21 mouse cellular contexts compared by ENCODE assay signal in genomic region chr10:68681233-68681632, GRCm38 (mm10). TPM values are rescaled to one million over a fixed set of nuclear protein-coding genes. Genes with fewer than 3 reads are reported as not detected.
DNase-seq lines count a peak whose midpoint lies in the region; ATAC-seq and TF ChIP-seq lines count a peak whose summit lies in the region.
"Had no signal": no experiment of that assay in that cellular context is flagged by ENCODE, and none has a peak within 500 bp of the region (broad histone marks: within the 10 kb centered on the region; RNA-seq: fewer than 3 reads in every experiment).

No protein-coding gene starts in this region.

- H3K27me3 ChIP-seq in limb, embryonic 11.5 days (ENCODE audit: control insufficient read depth, insufficient read depth, low read length) = no peaks in the 10 kb centered on the region
- H3K27me3 ChIP-seq in limb, embryonic 10.5 days (ENCODE audit: low read depth, poor library complexity, severe bottlenecking) = no peaks in the 10 kb centered on the region
- H3K27me3 ChIP-seq: embryonic facial prominence, embryonic 12.5 days; forebrain, embryonic 15.5 days; heart, embryonic 13.5 days had no signal

- H3K4me2 ChIP-seq in limb, embryonic 11.5 days (ENCODE audit: low read depth, severe bottlenecking) = no peak overlapping the region
- H3K4me2 ChIP-seq: embryonic facial prominence, embryonic 12.5 days; forebrain, embryonic 15.5 days; heart, embryonic 13.5 days had no signal

- DNase-seq in adrenal gland, adult 2 months = peak; percentile 4
- DNase-seq in adrenal gland, postnatal 14 days = no peak
- peak; percentile 54 for DNase-seq in kidney, adult 9 months
- DNase-seq in kidney, adult 18-20 months = no peak
- peak; percentile 9 for DNase-seq in limb, embryonic 11.5 days (ENCODE audit: low spot score)
- DNase-seq in limb, embryonic 10.5 days (ENCODE audit: low spot score) = no peak
- peak; percentile 3 for DNase-seq in lung, postnatal 25 days (ENCODE audit: low spot score)
- no peak for DNase-seq in lung, adult 2 months
- DNase-seq: adrenal gland, postnatal 10 days; B cell, adult 2 months; cerebellum, adult 11-12 months; cerebellum, adult 9-10 months; cerebellum, postnatal 25 days; gastrocnemius, postnatal 36 days; heart, adult 11 months; heart, postnatal 36 days had no signal

- ATAC-seq in limb, embryonic 11.5 days (ENCODE audit: insufficient number of reproducible peaks, low FRiP score, low TSS enrichment, low read depth) = no peak
- ATAC-seq: CD4-positive, CD25-positive, alpha-beta regulatory T cell, adult 4 months; forebrain, embryonic 15.5 days had no signal

- peaks cover 2% of the 10 kb centered on the region; the same call in 1 of the 2 replicates for H3K9me3 ChIP-seq in limb, embryonic 11.5 days (ENCODE audit: control insufficient read depth, low read length)
- H3K9me3 ChIP-seq in limb, embryonic 10.5 days (replicated peaks) = no peaks in the 10 kb centered on the region
- H3K9me3 ChIP-seq: embryonic facial prominence, embryonic 12.5 days; forebrain, embryonic 15.5 days; heart, embryonic 13.5 days had no signal

- WGBS in limb, embryonic 11.5 days = 71% methylated on average over 4 of the region's 4 CpGs
- 72% methylated on average over 4 of the region's 4 CpGs for WGBS in limb, embryonic 10.5 days
- WGBS in lung, adult 2 months = 58% methylated on average over 4 of the region's 4 CpGs

- H3K36me3 ChIP-seq in limb, embryonic 11.5 days (ENCODE audit: control insufficient read depth, insufficient read depth, low read length) = no peaks in the 10 kb centered on the region
- no peaks in the 10 kb centered on the region for H3K36me3 ChIP-seq in limb, embryonic 10.5 days
- H3K36me3 ChIP-seq: embryonic facial prominence, embryonic 12.5 days; forebrain, embryonic 15.5 days; G1E; heart, embryonic 13.5 days had no signal

- H3K4me1 ChIP-seq in limb, embryonic 11.5 days (ENCODE audit: control insufficient read depth, insufficient read depth, low read length) = no peaks in the 10 kb centered on the region
- H3K4me1 ChIP-seq in limb, embryonic 10.5 days = no peaks in the 10 kb centered on the region
- H3K4me1 ChIP-seq in lung, adult 2 months (ENCODE audit: control insufficient read depth, insufficient read depth, low read length) = no peaks in the 10 kb centered on the region
- H3K4me1 ChIP-seq: embryonic facial prominence, embryonic 12.5 days; forebrain, embryonic 15.5 days; heart, embryonic 13.5 days had no signal

- no peak overlapping the region for H3K27ac ChIP-seq in limb, embryonic 11.5 days (replicated peaks; ENCODE audit: low read depth, low read length)
- H3K27ac ChIP-seq in limb, embryonic 10.5 days = no peak overlapping the region
- H3K27ac ChIP-seq: embryonic facial prominence, embryonic 12.5 days; forebrain, embryonic 15.5 days; heart, embryonic 13.5 days had no signal

- no peak overlapping the region for H3K4me3 ChIP-seq in limb, embryonic 11.5 days (ENCODE audit: low read depth, low read length)
- H3K4me3 ChIP-seq in limb, embryonic 10.5 days = no peak overlapping the region
- H3K4me3 ChIP-seq in lung, adult 2 months (replicated peaks; ENCODE audit: extremely low read depth, low read depth, low read length) = no peak overlapping the region
- H3K4me3 ChIP-seq: embryonic facial prominence, embryonic 12.5 days; forebrain, embryonic 15.5 days; heart, embryonic 13.5 days had no signal

- no peak for TF ChIP-seq CTCF in lung, adult 2 months (IDR thresholded peaks at IDR 0.05; ENCODE audit: insufficient read depth, low read length)

- H3K9ac ChIP-seq in limb, embryonic 11.5 days (ENCODE audit: low read length) = no peak overlapping the region
- H3K9ac ChIP-seq: embryonic facial prominence, embryonic 12.5 days; forebrain, embryonic 15.5 days; heart, embryonic 13.5 days had no signal

- no peak for TF ChIP-seq POLR2A in lung, adult 2 months (IDR thresholded peaks at IDR 0.05; ENCODE audit: borderline replicate concordance, extremely low read depth, low read depth, low read length)

RNA-seq across cellular contexts. Expression of gene Tmem26, which starts 42.2 kb away (rescaled TPM):
- 1 to 10 TPM; 3.7 to 6.9 TPM for total RNA-seq in adrenal gland, adult 2 months (2021)
- polyA plus RNA-seq in adrenal gland, adult 2 months (2012; rRNA removed) = 2.8 and 3.2 TPM in 2 replicates
- 6.9 and 9.3 TPM in 2 replicates for total RNA-seq in adrenal gland, postnatal 14 days (2021)
- polyA plus RNA-seq in limb, embryonic 11.5 days (2014; fragmentation: Nextera tagmentation; extraction: Ambion mirVana) = 26.9 and 28.0 TPM in 2 replicates
- polyA plus RNA-seq in limb, embryonic 10.5 days (2016; fragmentation: Nextera tagmentation; extraction: Ambion mirVana) = 3.7 and 16.2 TPM in 2 replicates
- polyA plus RNA-seq in lung, adult 2 months (2012; rRNA removed) = 0.88 and 1.6 TPM in 2 replicates
- polyA plus RNA-seq: G1E had no signal

Comparison
In these comparisons a context has a peak if more than half of its experiments do, and no peak if none do; other contexts are left out.
1. DNase-seq: peak in adrenal gland, adult 2 months (single experiment), kidney, adult 9 months (single experiment), limb, embryonic 11.5 days (single experiment) and lung, postnatal 25 days (single experiment); none in adrenal gland, postnatal 14 days (single experiment), kidney, adult 18-20 months (single experiment), limb, embryonic 10.5 days (single experiment) and lung, adult 2 months (single experiment).